Mouse (Mus musculus) limb, embryonic 11.5 days (tissue): ENCODE measurements around the gene Tpk1. TPM values are rescaled to one million over a fixed set of nuclear protein-coding genes. Genes with fewer than 3 reads are reported as not detected.

Experiments
- ATAC-seq: fragments of 200-750 bp; cut with Nextera tagmentation; 2 replicates; pipeline ENCODE4 v1.8.0; 2017; ENCODE audit warnings: low read depth; ENCODE audit not compliant: insufficient number of reproducible peaks, low FRiP score, low TSS enrichment
- DNase-seq: peaks from one replicate; pipeline ENCODE4 v3.0.0-alpha.2; 2015; ENCODE audit warnings: low spot score
- H3K27ac ChIP-seq: fragments of 300-500 bp; sonication (generic); replicated peaks from 2 replicates; pipeline ENCODE4 v1.5.1; 2014; ENCODE audit warnings: low read depth, mild to moderate bottlenecking, low read length
- H3K27me3 ChIP-seq: fragments of 300-500 bp; sonication (generic); 2 replicates; pipeline ENCODE4 v1.6.1; 2014; ENCODE audit warnings: mild to moderate bottlenecking, low read length, mixed read lengths; ENCODE audit not compliant: control insufficient read depth, insufficient read depth
- H3K36me3 ChIP-seq: fragments of 300-500 bp; sonication (generic); 2 replicates; pipeline ENCODE4 v1.6.1; 2014; ENCODE audit warnings: mild to moderate bottlenecking, low read length, moderate library complexity, mixed read lengths; ENCODE audit not compliant: control insufficient read depth, insufficient read depth
- H3K4me1 ChIP-seq: fragments of 300-500 bp; sonication (generic); 2 replicates; pipeline ENCODE4 v1.6.1; 2014; ENCODE audit warnings: low read length, mixed read lengths; ENCODE audit not compliant: control insufficient read depth, insufficient read depth
- H3K4me2 ChIP-seq: fragments of 300-500 bp; sonication (generic); 2 replicates; pipeline ENCODE4 v1.6.1; 2014; ENCODE audit warnings: low read depth, mild to moderate bottlenecking, moderate library complexity; ENCODE audit not compliant: severe bottlenecking
- H3K4me3 ChIP-seq: fragments of 300-500 bp; sonication (generic); 2 replicates; pipeline ENCODE4 v1.5.1; 2014; ENCODE audit warnings: low read depth, low read length
- H3K9ac ChIP-seq: fragments of 300-500 bp; sonication (generic); 2 replicates; pipeline ENCODE4 v1.6.1; 2014; ENCODE audit warnings: mild to moderate bottlenecking, low read length
- H3K9me3 ChIP-seq: fragments of 300-500 bp; sonication (generic); 2 replicates; pipeline ENCODE4 v1.6.1; 2016; ENCODE audit warnings: low read length; ENCODE audit not compliant: control insufficient read depth
- WGBS: fragments of 180-500 bp; shearing (Covaris S2); extraction: QIAGEN DNeasy Blood & Tissue Kit; methylation state at CpG from one replicate; pipeline ENCODE4 v1.1.7; 2014; 5-methylcytosine and 5-hydroxymethylcytosine counted together
- polyA plus RNA-seq: library from polyadenylated mRNA; unstranded; fragments of >200 nt; fragmentation: Nextera tagmentation; extraction: Ambion mirVana; gene quantifications from 2 replicates; pipeline ENCODE4 v1.2.1, GENCODE M21; 2014

Gene Tpk1
- polyA plus RNA-seq, 1 experiment from 2014 or later, result 7.3 TPM

GRCm38 (mm10) chr6:43434365-43434764 lies 231.7 kb downstream of the Tpk1 start:
- H3K27me3 ChIP-seq, result no peaks in the 10 kb centered on the region
- WGBS, result 85% methylated on average over 1 of the region's 1 CpGs
- H3K27ac ChIP-seq, result no peak overlapping the region
- H3K9me3 ChIP-seq, result no peaks in the 10 kb centered on the region
- ATAC-seq, result no peak
- DNase-seq, result no peak
- no peaks in the 10 kb centered on the region for H3K36me3 ChIP-seq
- no peak overlapping the region for H3K9ac ChIP-seq
- no peaks in the 10 kb centered on the region for H3K4me1 ChIP-seq
- no peak overlapping the region for H3K4me2 ChIP-seq
- H3K4me3 ChIP-seq, result no peak overlapping the region

DNA sequence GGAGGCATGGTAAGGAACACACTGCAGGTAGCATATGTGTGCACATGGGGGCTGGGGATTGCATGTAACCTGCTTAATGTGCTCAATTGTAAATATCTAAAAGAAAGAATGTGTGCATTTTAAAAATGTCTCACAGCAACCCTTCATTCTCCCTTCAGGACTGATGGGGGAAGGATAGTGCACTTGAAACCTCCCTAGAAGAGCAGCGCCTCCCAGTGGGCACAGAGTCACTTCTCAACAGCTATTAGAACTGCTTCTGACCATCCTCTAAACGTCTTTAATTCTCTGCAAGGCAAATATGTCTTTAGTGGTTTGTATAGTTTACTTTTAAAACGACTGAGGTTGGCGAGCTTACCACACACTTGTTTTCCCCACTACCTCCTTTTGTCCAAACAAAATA lies 241.1 kb downstream of the Tpk1 start:
- no peak for DNase-seq
- Histone ChIP-seq H3K36me3 (no peaks in the 10 kb centered on the region), H3K9ac (no peak overlapping the region), H3K27ac (no peak overlapping the region), H3K4me3 (no peak overlapping the region), H3K4me2 (no peak overlapping the region), H3K9me3 (no peaks in the 10 kb centered on the region), H3K4me1 (no peaks in the 10 kb centered on the region), H3K27me3 (no peaks in the 10 kb centered on the region)
- ATAC-seq, result no peak
- 47% methylated on average over 4 of the region's 4 CpGs for WGBS

- no peak overlapping the region for H3K27ac ChIP-seq
- H3K4me3 ChIP-seq, result no peak overlapping the region
- ATAC-seq (no peak; the same call in 1 of the 2 replicates), DNase-seq (no peak)
- no peaks in the 10 kb centered on the region for H3K9me3 ChIP-seq
- no peaks in the 10 kb centered on the region for H3K4me1 ChIP-seq
- H3K9ac ChIP-seq, result no peak overlapping the region
- H3K36me3 ChIP-seq, result no peaks in the 10 kb centered on the region
- 74% methylated on average over 7 of the region's 7 CpGs for WGBS
- H3K27me3 ChIP-seq, result no peaks in the 10 kb centered on the region
- H3K4me2 ChIP-seq, result no peak overlapping the region
These were observed 245.6 kb downstream of the Tpk1 start for GRCm38 (mm10) chr6:43420358-43420979.

GRCm38 (mm10) chr6:43408949-43409348 lies 257.1 kb downstream of the Tpk1 start:
- WGBS, result 84% methylated on average over 1 of the region's 1 CpGs
- ATAC-seq (no peak), DNase-seq (no peak)
- Histone ChIP-seq H3K36me3 (no peaks in the 10 kb centered on the region), H3K9me3 (no peaks in the 10 kb centered on the region), H3K4me1 (no peaks in the 10 kb centered on the region), H3K4me3 (no peak overlapping the region), H3K4me2 (no peak overlapping the region), H3K27ac (no peak overlapping the region), H3K27me3 (no peaks in the 10 kb centered on the region), H3K9ac (no peak overlapping the region)

- Histone ChIP-seq H3K27me3 (no peaks in the 10 kb centered on the region), H3K4me1 (no peaks in the 10 kb centered on the region), H3K27ac (no peak overlapping the region), H3K4me2 (no peak overlapping the region), H3K9ac (no peak overlapping the region), H3K9me3 (no peaks in the 10 kb centered on the region), H3K36me3 (no peaks in the 10 kb centered on the region), H3K4me3 (no peak overlapping the region)
- no peak for DNase-seq
- WGBS, result 85% methylated on average over 3 of the region's 3 CpGs
- no peak for ATAC-seq
These were observed 263.0 kb downstream of the Tpk1 start for GRCm38 (mm10) chr6:43403076-43403475.

- Histone ChIP-seq H3K27ac (no peak overlapping the region), H3K9me3 (no peaks in the 10 kb centered on the region), H3K36me3 (no peaks in the 10 kb centered on the region), H3K27me3 (no peaks in the 10 kb centered on the region), H3K4me3 (no peak overlapping the region), H3K9ac (no peak overlapping the region), H3K4me1 (no peaks in the 10 kb centered on the region), H3K4me2 (no peak overlapping the region)
- 80% methylated on average over 6 of the region's 6 CpGs for WGBS
- no peak for DNase-seq
- no peak for ATAC-seq
These were observed 263.7 kb downstream of the Tpk1 start for GRCm38 (mm10) chr6:43402219-43402997.

DNA sequence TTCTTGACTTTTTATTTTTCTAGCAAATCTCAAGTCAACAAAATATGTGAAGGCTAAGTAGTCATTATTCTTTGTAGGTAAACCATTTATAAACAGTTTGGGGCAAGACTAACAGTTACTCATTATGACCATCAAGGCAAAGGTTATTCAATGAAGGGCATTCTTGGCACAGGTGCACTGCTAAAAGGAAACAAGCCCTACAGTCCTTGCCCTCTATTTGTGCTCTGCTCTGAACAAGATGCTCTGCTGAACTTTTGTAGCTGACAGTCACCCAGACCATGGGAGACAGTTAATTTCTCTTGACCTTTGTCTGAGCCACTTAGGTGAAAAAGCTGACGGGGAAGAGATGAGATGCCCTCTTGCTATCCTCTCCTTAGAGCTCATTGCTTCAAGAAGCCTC lies 269.7 kb downstream of the Tpk1 start:
- WGBS, result 85% methylated on average over 1 of the region's 1 CpGs
- no peaks in the 10 kb centered on the region for H3K36me3 ChIP-seq
- H3K9ac ChIP-seq, result no peak overlapping the region
- no peak overlapping the region for H3K27ac ChIP-seq
- no peak overlapping the region for H3K4me2 ChIP-seq
- no peak for ATAC-seq
- no peak for DNase-seq
- no peaks in the 10 kb centered on the region for H3K4me1 ChIP-seq
- no peaks in the 10 kb centered on the region for H3K27me3 ChIP-seq
- no peak overlapping the region for H3K4me3 ChIP-seq
- no peaks in the 10 kb centered on the region for H3K9me3 ChIP-seq

GRCm38 (mm10) chr6:43395538-43395937 lies 270.5 kb downstream of the Tpk1 start:
- H3K4me3 ChIP-seq, result no peak overlapping the region
- H3K4me1 ChIP-seq, result no peaks in the 10 kb centered on the region
- H3K4me2 ChIP-seq, result no peak overlapping the region
- H3K36me3 ChIP-seq, result no peaks in the 10 kb centered on the region
- DNase-seq (no peak), ATAC-seq (no peak)
- H3K9ac ChIP-seq, result no peak overlapping the region
- no peaks in the 10 kb centered on the region for H3K9me3 ChIP-seq
- 93% methylated on average over 2 of the region's 2 CpGs for WGBS
- no peak overlapping the region for H3K27ac ChIP-seq
- no peaks in the 10 kb centered on the region for H3K27me3 ChIP-seq
